Mouse (Mus musculus) bone marrow, adult 2 months (tissue): Measurements from ENCODE around the gene Nod2.

Experiments
- CTCF ChIP-seq: fragments of 200-500 bp; IDR thresholded peaks from 2 replicates; pipeline ENCODE4 v1.5.1; 2011; ENCODE audit warnings: low read length, control low read depth; ENCODE audit not compliant: control insufficient read depth, insufficient read depth
- POLR2A ChIP-seq: fragments of 200-500 bp; IDR thresholded peaks from 2 replicates; pipeline ENCODE4 v1.6.1; 2011; ENCODE audit warnings: low read depth, mild to moderate bottlenecking, control low read depth, low read length, borderline replicate concordance; ENCODE audit not compliant: control insufficient read depth

DNA sequence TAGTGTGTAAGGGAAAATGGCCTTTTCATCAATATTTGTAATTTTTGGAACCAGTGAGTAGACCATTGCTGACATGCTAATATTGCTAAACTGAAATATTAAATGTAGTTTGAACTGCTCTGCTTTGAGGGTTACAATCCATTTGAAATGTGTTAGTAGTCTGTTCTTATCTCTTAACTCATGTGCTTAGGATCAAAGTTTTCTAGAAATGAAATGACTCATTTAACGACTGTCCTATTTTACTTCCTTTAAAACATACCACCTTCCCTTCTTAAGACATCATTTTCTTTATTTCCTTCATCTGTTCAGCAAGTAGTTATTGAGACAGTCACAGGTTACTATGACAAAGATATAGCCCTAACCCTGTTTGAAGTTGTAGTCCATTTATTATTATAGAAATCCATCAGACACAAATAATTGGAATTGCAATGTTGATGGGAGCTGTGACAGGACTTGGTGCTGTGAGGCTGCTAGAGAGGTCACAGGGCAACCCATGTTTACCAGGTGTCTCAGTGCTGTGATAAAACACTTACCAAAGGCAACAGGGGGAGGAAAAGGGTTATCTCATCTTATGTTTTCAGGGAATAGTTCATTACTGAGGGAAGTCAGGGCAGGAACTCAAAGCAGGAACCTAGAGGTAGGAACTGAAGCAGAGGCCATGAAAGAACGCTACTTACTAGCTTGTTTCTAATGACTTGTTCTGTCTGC is 76.3 kb downstream of the Nod2 start:
- TF ChIP-seq CTCF (no peak), POLR2A (no peak)
